Mouse (Mus musculus) intestine, postnatal 0 days (tissue): ENCODE measurements around the gene Ssbp1. TPM values are rescaled to one million over a fixed set of nuclear protein-coding genes. Genes with fewer than 3 reads are reported as not detected.

Experiments used
- ATAC-seq: fragments of 200-750 bp; cut with Nextera tagmentation; 2 replicates; pipeline ENCODE4 v1.8.0; 2017; ENCODE audit warnings: mild to moderate bottlenecking, moderate TSS enrichment, moderate library complexity
- H3K27ac ChIP-seq: fragments of 300-500 bp; sonication (generic); 2 replicates; pipeline ENCODE4 v1.5.1; 2014; ENCODE audit warnings: mild to moderate bottlenecking, low read depth, low read length, moderate library complexity
- H3K27me3 ChIP-seq: fragments of 300-500 bp; sonication (generic); replicated peaks from 2 replicates; pipeline ENCODE4 v1.6.1; 2014; ENCODE audit warnings: low read length, mixed read lengths; ENCODE audit not compliant: control insufficient read depth, insufficient read depth
- H3K36me3 ChIP-seq: fragments of 300-500 bp; sonication (generic); 2 replicates; pipeline ENCODE4 v1.6.1; 2014; ENCODE audit warnings: mild to moderate bottlenecking, moderate library complexity; ENCODE audit not compliant: control insufficient read depth, insufficient read depth
- H3K4me1 ChIP-seq: fragments of 300-500 bp; sonication (generic); replicated peaks from 2 replicates; pipeline ENCODE4 v1.6.1; 2014; ENCODE audit warnings: antibody characterized with exemption, low read length, mixed read lengths; ENCODE audit not compliant: control insufficient read depth, insufficient read depth
- H3K4me2 ChIP-seq: fragments of 300-500 bp; sonication (generic); replicated peaks from 2 replicates; pipeline ENCODE4 v1.6.1; 2014; ENCODE audit warnings: low read depth, mild to moderate bottlenecking, moderate library complexity
- H3K4me3 ChIP-seq: fragments of 300-500 bp; sonication (generic); 2 replicates; pipeline ENCODE4 v1.5.1; 2014; ENCODE audit warnings: low read depth, low read length
- H3K9ac ChIP-seq: fragments of 300-500 bp; sonication (generic); 2 replicates; pipeline ENCODE4 v1.6.1; 2014; ENCODE audit warnings: mild to moderate bottlenecking, low read depth, low read length
- H3K9me3 ChIP-seq: fragments of 300-500 bp; sonication (generic); 2 replicates; pipeline ENCODE4 v1.6.1; 2016; ENCODE audit warnings: mixed run types; ENCODE audit not compliant: control insufficient read depth
- CTCF ChIP-seq: sonication (generic); IDR thresholded peaks from 2 replicates; pipeline ENCODE4 v1.5.1; 2016; ENCODE audit warnings: low read depth, mild to moderate bottlenecking, control low read depth, antibody characterized with exemption, moderate library complexity
- WGBS: fragments of 180-500 bp; shearing (Covaris S2); extraction: QIAGEN DNeasy Blood & Tissue Kit; methylation state at CpG from one replicate; pipeline ENCODE4 v1.1.7; 2014; 5-methylcytosine and 5-hydroxymethylcytosine counted together
- polyA plus RNA-seq: library from polyadenylated mRNA; unstranded; fragments of >200 nt; fragmentation: Nextera tagmentation; extraction: Ambion mirVana; gene quantifications from 2 replicates; pipeline ENCODE4 v1.2.1, GENCODE M21; 2015

Gene Ssbp1
- polyA plus RNA-seq, 1 experiment from 2014 or later, result 89.1 TPM

- ATAC-seq, result no peak
- WGBS, result 92% methylated on average over 3 of the region's 3 CpGs
- H3K27ac ChIP-seq, result no peak overlapping the region
Observed at GRCm38 (mm10) chr6:40430251-40430650, 40.9 kb upstream of the Ssbp1 start.

GRCm38 (mm10) chr6:40430878-40431277, 40.3 kb upstream of the Ssbp1 start:
- no peaks in the 10 kb centered on the region for H3K27me3 ChIP-seq
- no peak overlapping the region for H3K9ac ChIP-seq
- WGBS, result 62% methylated on average over 3 of the region's 3 CpGs
- peak overlapping the region; percentile 50 for H3K4me2 ChIP-seq
- H3K9me3 ChIP-seq, result no peaks in the 10 kb centered on the region
- no peak overlapping the region for H3K4me3 ChIP-seq
- H3K27ac ChIP-seq, result no peak overlapping the region
- no peak for TF ChIP-seq CTCF
- no peaks in the 10 kb centered on the region for H3K36me3 ChIP-seq
- 0 out of 2 replicates have a peak, but pooled peaks cover 2% of the 10 kb centered on the region for H3K4me1 ChIP-seq
- ATAC-seq, result no peak

More at GRCm38 (mm10) chr6:40430251-40430650, 40.9 kb upstream of the Ssbp1 start:
- Histone ChIP-seq H3K9me3 (no peaks in the 10 kb centered on the region), H3K4me3 (no peak overlapping the region), H3K4me1 (0 out of 2 replicates have a peak, but pooled peaks cover 2% of the 10 kb centered on the region), H3K4me2 (no peak overlapping the region), H3K9ac (no peak overlapping the region), H3K27me3 (no peaks in the 10 kb centered on the region), H3K36me3 (no peaks in the 10 kb centered on the region)
- no peak for TF ChIP-seq CTCF

GRCm38 (mm10) chr6:40431356-40431755, 39.8 kb upstream of the Ssbp1 start:
- 34% methylated on average over 4 of the region's 4 CpGs for WGBS
- Histone ChIP-seq H3K27me3 (no peaks in the 10 kb centered on the region), H3K9me3 (no peaks in the 10 kb centered on the region), H3K4me1 (0 out of 2 replicates have a peak, but pooled peaks cover 2% of the 10 kb centered on the region), H3K27ac (no peak overlapping the region), H3K4me3 (no peak overlapping the region), H3K9ac (no peak overlapping the region), H3K36me3 (no peaks in the 10 kb centered on the region), H3K4me2 (peak overlapping the region; percentile 50)
- peak; percentile 91 for ATAC-seq
- no peak for TF ChIP-seq CTCF

GRCm38 (mm10) chr6:40431812-40432211, 39.3 kb upstream of the Ssbp1 start:
- no peak for TF ChIP-seq CTCF
- Histone ChIP-seq H3K4me3 (no peak overlapping the region), H3K36me3 (no peaks in the 10 kb centered on the region), H3K27ac (no peak overlapping the region), H3K9me3 (no peaks in the 10 kb centered on the region), H3K4me2 (no peak overlapping the region), H3K27me3 (no peaks in the 10 kb centered on the region), H3K9ac (no peak overlapping the region), H3K4me1 (0 out of 2 replicates have a peak, but pooled peaks cover 2% of the 10 kb centered on the region)
- no peak for ATAC-seq

DNA sequence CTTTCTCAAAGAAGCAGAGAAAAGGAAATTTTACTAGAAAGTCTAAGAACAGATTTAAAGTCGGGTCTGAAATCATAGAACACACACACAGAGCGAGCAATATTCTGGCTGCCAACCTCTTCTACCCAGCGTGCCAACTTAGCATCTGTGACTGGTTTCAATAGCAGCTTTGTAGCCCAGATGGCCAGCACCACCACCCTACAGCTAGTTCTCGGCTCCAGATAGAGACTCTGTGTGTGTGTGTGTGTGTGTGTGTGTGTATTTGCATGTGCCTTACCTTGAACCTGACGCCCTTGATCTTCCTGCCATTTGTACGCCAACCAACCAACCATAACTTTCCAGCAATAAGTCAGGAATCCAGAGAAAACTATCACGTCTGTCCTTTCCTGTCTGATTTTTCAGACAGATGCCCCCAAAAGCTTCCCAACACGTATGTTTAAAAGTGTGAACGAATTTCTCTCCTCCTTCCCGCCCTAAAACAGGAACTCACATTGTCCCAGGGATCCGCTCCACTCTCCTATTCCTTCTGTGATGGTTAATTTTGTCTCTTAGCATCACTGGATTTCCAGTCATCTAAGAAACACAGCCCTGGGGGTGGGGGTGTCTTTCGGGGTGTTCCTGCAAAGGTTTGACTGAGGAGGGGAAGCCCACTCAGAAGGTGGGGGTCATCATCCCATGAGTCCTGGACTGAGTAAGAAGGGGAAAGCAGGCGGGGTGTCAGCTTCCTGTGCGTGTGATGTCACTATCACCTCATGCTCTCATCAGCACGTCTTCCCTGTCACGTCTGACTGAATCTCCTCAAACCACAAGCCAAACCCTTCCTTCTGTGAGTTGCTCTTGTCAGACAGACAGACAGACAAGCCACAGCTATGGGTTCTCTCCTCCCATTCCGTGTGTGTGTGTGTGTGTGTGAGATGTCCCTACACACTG, 38.5 kb upstream of the Ssbp1 start:
- H3K9ac ChIP-seq, result no peak overlapping the region
- H3K27ac ChIP-seq, result no peak overlapping the region
- H3K36me3 ChIP-seq, result no peaks in the 10 kb centered on the region
- no peak for ATAC-seq
- no peak overlapping the region for H3K4me2 ChIP-seq
- TF ChIP-seq CTCF, result no peak
- no peaks in the 10 kb centered on the region for H3K27me3 ChIP-seq
- H3K4me3 ChIP-seq, result no peak overlapping the region
- 92% methylated on average over 17 of the region's 17 CpGs for WGBS
- H3K9me3 ChIP-seq, result no peaks in the 10 kb centered on the region
- 0 out of 2 replicates have a peak, but pooled peaks cover 2% of the 10 kb centered on the region for H3K4me1 ChIP-seq

DNA sequence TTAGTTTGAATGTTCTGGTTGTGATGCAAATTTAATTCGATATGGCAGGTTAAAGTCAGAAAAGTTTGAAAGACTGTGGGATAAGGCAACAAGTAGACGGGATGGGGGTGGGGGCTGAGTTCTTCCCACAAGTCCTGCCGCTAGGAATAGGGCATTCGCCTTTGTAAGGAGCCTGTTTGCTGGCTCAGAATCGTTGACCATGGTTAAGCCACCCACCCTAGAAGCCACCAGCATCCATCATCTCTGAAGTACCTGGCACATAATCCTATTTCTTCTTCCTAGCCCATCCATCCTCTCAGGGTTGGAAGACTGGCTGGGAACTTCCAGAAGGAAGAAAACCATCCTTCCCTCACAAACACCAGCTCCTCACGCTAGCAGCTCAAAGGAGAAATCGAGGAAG, 36.5 kb upstream of the Ssbp1 start:
- H3K27ac ChIP-seq, result no peak overlapping the region
- H3K36me3 ChIP-seq, result no peaks in the 10 kb centered on the region
- H3K4me2 ChIP-seq, result peak overlapping the region; percentile 99
- H3K9ac ChIP-seq, result peak overlapping the region; percentile 80; the same call in 1 of the 2 replicates
- 0 out of 2 replicates have a peak, but pooled peaks cover 2% of the 10 kb centered on the region for H3K4me1 ChIP-seq
- no peak for TF ChIP-seq CTCF
- no peaks in the 10 kb centered on the region for H3K9me3 ChIP-seq
- H3K27me3 ChIP-seq, result no peaks in the 10 kb centered on the region
- WGBS, result 33% methylated on average over 7 of the region's 7 CpGs
- ATAC-seq, result no peak
- H3K4me3 ChIP-seq, result peak overlapping the region; percentile 86
